Mouse (Mus musculus) spleen, adult 2 months (tissue): ENCODE results near the gene Clec16a. TPM values are rescaled to one million over a fixed set of nuclear protein-coding genes. Genes with fewer than 3 reads are reported as not detected.

Experiments
- DNase-seq, 2 experiments: peaks; one replicate each; pipeline versions ENCODE4 v3.0.0 to v3.0.0-alpha.2; 2012 to 2021; ENCODE audit warnings: low spot score in 2 of 2, low read depth in 1 of 2
- H3K27ac ChIP-seq: fragments of 200-500 bp; 2 replicates; pipeline ENCODE4 v1.5.1; 2012; ENCODE audit warnings: low read length, inconsistent platforms; ENCODE audit not compliant: insufficient read depth
- H3K27me3 ChIP-seq: fragments of 200-500 bp; 2 replicates; pipeline ENCODE4 v1.6.1; 2012; ENCODE audit warnings: mild to moderate bottlenecking, moderate library complexity, low read length, inconsistent platforms; ENCODE audit not compliant: control insufficient read depth, insufficient read depth
- H3K36me3 ChIP-seq: fragments of 200-500 bp; 2 replicates; pipeline ENCODE4 v1.6.1; 2012; ENCODE audit warnings: mild to moderate bottlenecking, low read length, inconsistent platforms; ENCODE audit not compliant: control insufficient read depth, insufficient read depth
- H3K4me1 ChIP-seq: fragments of 200-500 bp; 2 replicates; pipeline ENCODE4 v1.6.1; 2011; ENCODE audit warnings: inconsistent platforms; ENCODE audit not compliant: control insufficient read depth, insufficient read depth, insufficient read length
- H3K4me3 ChIP-seq: fragments of 200-500 bp; 2 replicates; pipeline ENCODE4 v1.5.1; 2011; ENCODE audit warnings: mild to moderate bottlenecking, inconsistent platforms; ENCODE audit not compliant: insufficient read depth, insufficient read length; ENCODE audit errors: extremely low read depth
- CTCF ChIP-seq: fragments of 200-500 bp; IDR thresholded peaks from 2 replicates; pipeline ENCODE4 v1.5.1; 2011; ENCODE audit warnings: mild to moderate bottlenecking, inconsistent platforms; ENCODE audit not compliant: insufficient read depth, insufficient read length, insufficient replicate concordance; ENCODE audit errors: extremely low read depth
- POLR2A ChIP-seq: fragments of 200-500 bp; IDR thresholded peaks from 2 replicates; pipeline ENCODE4 v1.6.1; 2011; ENCODE audit warnings: low read depth, low read length, inconsistent platforms
- WGBS: fragments of 180-500 bp; shearing (Covaris S2); methylation state at CpG from one replicate; pipeline ENCODE4 v1.1.7; 2018; 5-methylcytosine and 5-hydroxymethylcytosine counted together
- polyA plus RNA-seq: library from polyadenylated mRNA; depleted of rRNA; stranded (reverse); fragments of >200 nt; gene quantifications from 2 replicates; pipeline ENCODE4 v1.2.3, GENCODE M21; 2012

The Clec16a gene
- polyA plus RNA-seq, 1 experiment, result 8.2 TPM

DNA sequence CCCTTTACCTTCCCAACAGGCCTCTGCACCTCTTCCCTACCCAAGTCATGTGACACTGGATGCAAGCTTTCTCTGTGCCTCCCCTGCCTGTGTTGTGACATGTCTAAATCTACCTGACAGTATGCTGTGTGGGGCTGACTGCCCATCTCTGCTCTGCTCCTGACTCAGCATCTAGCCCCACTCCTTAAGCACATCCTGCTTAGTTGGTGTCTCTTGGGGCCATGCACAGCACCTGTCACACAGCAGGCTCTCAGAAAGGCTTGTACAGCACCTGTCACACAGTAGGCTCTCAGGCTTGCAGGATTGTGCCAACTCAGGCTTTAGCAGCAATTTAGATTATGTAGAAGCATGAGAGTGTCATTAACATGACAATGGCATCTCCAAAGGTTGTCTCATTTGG is 106.7 kb downstream of the Clec16a start:
- DNase-seq, result no peak
- H3K27ac ChIP-seq, result no peak overlapping the region
- H3K4me1 ChIP-seq, result 0 out of 2 replicates have a peak, but pooled peaks cover 3% of the 10 kb centered on the region
- H3K36me3 ChIP-seq, result peaks cover 1% of the 10 kb centered on the region; the same call in 1 of the 2 replicates
- H3K4me3 ChIP-seq, result no peak overlapping the region
- no peaks in the 10 kb centered on the region for H3K27me3 ChIP-seq
- no peak for TF ChIP-seq CTCF
- no peak for TF ChIP-seq POLR2A

DNA sequence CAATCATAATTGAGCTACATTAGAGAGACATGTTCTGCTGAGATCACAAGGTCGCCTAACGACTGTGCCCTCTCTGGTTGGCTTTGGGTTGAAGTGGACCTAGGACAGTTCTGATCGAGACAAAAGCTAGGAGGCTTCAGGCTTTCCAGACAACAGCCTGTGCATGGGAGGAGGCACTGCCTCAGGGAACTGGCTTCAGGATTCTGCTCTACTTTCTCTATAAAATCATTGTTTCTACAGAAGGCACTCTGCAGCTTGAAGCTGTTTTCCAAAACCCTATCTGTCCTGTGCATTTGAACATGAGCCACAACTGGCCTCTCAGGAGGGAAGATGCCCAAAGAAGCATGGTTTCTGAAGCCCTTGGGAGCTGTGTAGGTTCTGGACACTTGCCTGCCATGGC is 107.8 kb downstream of the Clec16a start:
- Histone ChIP-seq H3K4me3 (no peak overlapping the region), H3K27me3 (no peaks in the 10 kb centered on the region), H3K36me3 (0 out of 2 replicates have a peak, but pooled peaks cover 1% of the 10 kb centered on the region), H3K27ac (no peak overlapping the region), H3K4me1 (0 out of 2 replicates have a peak, but pooled peaks cover 3% of the 10 kb centered on the region)
- no peak for DNase-seq
- TF ChIP-seq POLR2A, result no peak
- TF ChIP-seq CTCF, result no peak
- WGBS, result 86% methylated on average over 3 of the region's 3 CpGs

DNA sequence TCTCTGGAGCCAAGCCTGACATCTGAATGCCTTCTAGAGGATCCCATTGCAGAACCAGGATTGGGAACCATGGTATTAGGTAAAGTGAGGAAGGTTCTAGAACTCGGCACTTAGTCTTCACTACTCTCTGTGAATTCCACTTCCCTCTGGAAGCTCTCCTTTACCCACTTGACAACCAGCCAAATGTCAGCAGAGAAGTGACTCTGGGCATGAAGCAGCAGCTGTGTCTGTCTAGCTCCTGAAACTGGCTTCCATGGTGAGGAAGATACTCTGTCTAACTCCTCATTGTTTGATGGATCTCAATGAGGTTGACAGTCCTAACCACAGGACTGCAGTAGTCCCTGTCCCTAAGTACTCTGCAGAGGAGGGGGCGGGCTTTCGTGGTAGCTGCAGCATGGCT is 110.1 kb downstream of the Clec16a start:
- Histone ChIP-seq H3K36me3 (no peaks in the 10 kb centered on the region), H3K27me3 (no peaks in the 10 kb centered on the region), H3K4me3 (no peak overlapping the region), H3K27ac (no peak overlapping the region), H3K4me1 (0 out of 2 replicates have a peak, but pooled peaks cover 3% of the 10 kb centered on the region)
- 50% methylated on average over 3 of the region's 3 CpGs for WGBS
- DNase-seq, result no peak
- TF ChIP-seq CTCF, result no peak
- TF ChIP-seq POLR2A, result no peak

DNA sequence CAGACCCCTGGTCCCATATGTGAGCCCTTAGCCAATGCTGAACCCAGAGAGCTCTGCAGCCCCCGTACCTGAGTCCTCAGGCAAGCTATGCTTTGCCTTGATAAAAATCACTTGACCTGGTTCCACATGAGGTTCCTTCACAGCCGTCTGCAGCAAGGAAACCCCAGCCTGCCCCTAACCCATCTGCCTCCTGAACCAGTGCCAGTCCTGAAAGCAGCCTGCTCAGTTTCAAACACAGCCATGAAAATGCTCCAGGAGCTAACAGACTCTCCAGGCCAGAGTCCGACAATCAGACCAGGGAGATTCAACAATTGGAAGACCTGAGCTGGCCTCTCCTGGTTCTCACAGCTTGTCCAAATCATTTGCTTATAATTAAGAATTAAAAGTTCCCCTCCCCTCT is 110.8 kb downstream of the Clec16a start:
- Histone ChIP-seq H3K27me3 (no peaks in the 10 kb centered on the region), H3K27ac (no peak overlapping the region), H3K4me3 (no peak overlapping the region), H3K36me3 (no peaks in the 10 kb centered on the region), H3K4me1 (0 out of 2 replicates have a peak, but pooled peaks cover 3% of the 10 kb centered on the region)
- TF ChIP-seq POLR2A (no peak), CTCF (no peak)
- WGBS, result 61% methylated on average over 3 of the region's 3 CpGs
- DNase-seq, result no peak

DNA sequence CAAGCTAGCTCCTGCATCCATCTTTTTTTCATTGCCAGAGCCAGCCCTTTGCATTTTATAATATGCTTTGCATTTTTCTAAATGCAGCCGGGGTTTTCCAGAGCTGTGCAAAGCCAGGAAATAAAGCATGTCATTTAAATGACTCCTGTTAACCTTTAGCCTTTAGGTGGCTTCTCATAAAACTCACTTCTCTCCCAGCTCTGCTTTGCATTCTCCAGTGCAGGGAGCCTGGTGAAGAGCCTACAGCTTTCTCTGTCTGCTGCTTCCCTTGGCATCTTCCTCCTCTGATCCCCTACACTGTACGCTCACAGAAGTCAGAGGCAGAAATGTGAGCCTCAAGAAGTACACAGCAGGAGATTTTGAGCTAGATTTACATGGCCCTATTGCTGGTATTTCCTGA is 111.3 kb downstream of the Clec16a start:
- TF ChIP-seq POLR2A (no peak), CTCF (no peak)

DNA sequence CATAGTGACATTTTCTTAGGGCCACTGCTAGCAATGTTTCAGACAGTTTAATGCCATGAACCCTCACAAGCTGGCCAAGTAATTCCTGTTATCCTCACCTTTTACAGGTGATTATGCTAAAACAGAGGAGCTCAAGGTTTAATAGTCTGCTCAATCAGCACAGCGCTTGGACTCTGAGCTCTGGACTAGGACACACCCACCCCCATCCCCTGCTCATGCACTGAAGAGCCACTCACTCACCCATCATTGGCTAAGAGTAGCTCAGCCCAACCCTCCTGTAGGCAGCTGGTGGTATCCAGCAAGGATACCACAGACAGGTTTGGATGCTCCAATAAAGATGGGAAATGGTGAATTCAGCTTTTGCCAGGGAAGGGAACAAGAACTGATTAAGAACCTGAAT is 111.8 kb downstream of the Clec16a start:
- 95% methylated on average over 1 of the region's 1 CpGs for WGBS
- Histone ChIP-seq H3K27me3 (no peaks in the 10 kb centered on the region), H3K4me1 (0 out of 2 replicates have a peak, but pooled peaks cover 3% of the 10 kb centered on the region), H3K4me3 (no peak overlapping the region), H3K36me3 (no peaks in the 10 kb centered on the region), H3K27ac (no peak overlapping the region)
- TF ChIP-seq CTCF (no peak), POLR2A (no peak)
- no peak for DNase-seq

More for the DNA sequence above, 111.3 kb downstream of the Clec16a start:
- no peak overlapping the region for H3K4me3 ChIP-seq
- no peak for DNase-seq
- H3K36me3 ChIP-seq, result no peaks in the 10 kb centered on the region
- no peak overlapping the region for H3K27ac ChIP-seq
- H3K27me3 ChIP-seq, result no peaks in the 10 kb centered on the region
- WGBS, result 75% methylated on average over 2 of the region's 2 CpGs
- 0 out of 2 replicates have a peak, but pooled peaks cover 3% of the 10 kb centered on the region for H3K4me1 ChIP-seq

DNA sequence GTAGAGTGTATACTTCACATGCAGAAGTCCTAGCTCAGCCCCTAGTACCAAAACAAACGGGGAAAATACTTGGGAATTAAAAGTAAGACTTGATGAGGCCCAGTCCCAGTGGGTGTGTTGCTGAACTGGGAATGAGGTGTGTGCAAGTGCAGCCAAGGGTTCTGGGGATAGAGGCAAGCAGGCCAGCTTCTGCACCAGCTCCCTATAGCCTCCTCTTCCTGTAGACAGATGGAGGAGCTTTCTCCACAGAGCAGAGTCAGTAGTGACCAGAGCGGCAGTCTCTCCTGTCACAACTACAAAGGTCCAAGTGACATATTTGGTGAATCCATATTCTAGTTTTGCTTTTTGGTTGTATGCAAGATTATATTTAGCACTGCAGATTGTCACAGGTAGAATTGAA is 114.1 kb downstream of the Clec16a start:
- no peaks in the 10 kb centered on the region for H3K27me3 ChIP-seq
- H3K4me1 ChIP-seq, result 0 out of 2 replicates have a peak, but pooled peaks cover 3% of the 10 kb centered on the region
- WGBS, result 84% methylated on average over 2 of the region's 2 CpGs
- DNase-seq, result no peak
- no peak overlapping the region for H3K4me3 ChIP-seq
- no peak overlapping the region for H3K27ac ChIP-seq
- no peaks in the 10 kb centered on the region for H3K36me3 ChIP-seq
- TF ChIP-seq POLR2A (no peak), CTCF (no peak)
